Comparison of ENCODE assay signal across 19 mouse cellular contexts in the genomic region with DNA sequence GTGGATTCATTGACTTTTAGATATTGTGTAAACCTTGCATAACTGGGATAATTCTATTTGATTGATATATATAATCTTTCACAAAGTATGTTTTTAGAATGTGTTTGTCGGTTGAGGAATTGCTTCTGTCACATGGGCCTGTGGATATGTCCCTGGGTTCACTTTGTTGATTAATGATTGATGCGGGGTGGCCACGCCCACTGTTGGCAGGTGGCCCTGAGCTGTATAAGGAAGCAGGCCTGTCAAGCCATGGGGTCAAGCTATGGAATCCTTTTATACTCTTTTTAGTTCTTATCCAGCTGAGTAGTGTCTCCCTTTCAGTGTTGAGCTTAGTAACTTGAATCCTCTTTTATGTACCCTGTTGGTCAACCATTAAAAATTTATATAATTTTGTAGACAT.
DNase-seq lines count a peak whose midpoint lies in the region; ATAC-seq and TF ChIP-seq lines count a peak whose summit lies in the region.
"Had no signal": no experiment of that assay in that cellular context is flagged by ENCODE, and none has a peak within 500 bp of the region (broad histone marks: within the 10 kb centered on the region; RNA-seq: fewer than 3 reads in every experiment).

No protein-coding gene starts in this region.

- H3K36me3 ChIP-seq in kidney, adult 2 months (ENCODE audit: control insufficient read depth, insufficient read depth, low read length), result no peaks in the 10 kb centered on the region
- no peaks in the 10 kb centered on the region for H3K36me3 ChIP-seq in kidney, embryonic 15.5 days
- H3K36me3 ChIP-seq in stomach, embryonic 16.5 days (ENCODE audit: control insufficient read depth, insufficient read depth, low read length), result no peaks in the 10 kb centered on the region
- H3K36me3 ChIP-seq: heart, embryonic 15.5 days; limb, embryonic 10.5 days had no signal

- no peak overlapping the region for H3K9ac ChIP-seq in kidney, embryonic 15.5 days
- no peak overlapping the region for H3K9ac ChIP-seq in stomach, embryonic 16.5 days (ENCODE audit: low read length)
- H3K9ac ChIP-seq: heart, embryonic 15.5 days; liver, embryonic 14.5 days had no signal

- peak; percentile 14 for DNase-seq in adrenal gland, postnatal 10 days
- DNase-seq in adrenal gland, postnatal 25 days, result no peak
- DNase-seq in kidney, adult 2 months, result peak; percentile 38
- peak; percentile 28 for DNase-seq in kidney, postnatal 10 days
- DNase-seq in gastrocnemius, postnatal 4 days (ENCODE audit: low spot score in 2 of 2), result no peak
- no peak for DNase-seq in right cerebral cortex, postnatal 4 days
- DNase-seq: adrenal gland, adult 2 months; cerebellum, postnatal 10 days; heart, adult 2 months; lung, postnatal 10 days; midbrain, embryonic 14.5 days had no signal

- no peak for ATAC-seq in kidney, embryonic 15.5 days (replicated peaks; ENCODE audit: low FRiP score)
- 0 out of 2 replicates have a peak, but pooled peaks have one; percentile 29 for ATAC-seq in stomach, embryonic 16.5 days (ENCODE audit: insufficient read depth, low FRiP score)
- ATAC-seq: inflammation-experienced regulatory T-cells, adult 6 months had no signal

- no peaks in the 10 kb centered on the region for H3K27me3 ChIP-seq in kidney, adult 2 months (replicated peaks; ENCODE audit: control insufficient read depth, insufficient read depth, low read length)
- H3K27me3 ChIP-seq in kidney, embryonic 15.5 days, result no peaks in the 10 kb centered on the region
- H3K27me3 ChIP-seq in stomach, embryonic 16.5 days (ENCODE audit: control insufficient read depth, insufficient read depth, low read length), result no peaks in the 10 kb centered on the region
- H3K27me3 ChIP-seq: heart, embryonic 15.5 days had no signal

- WGBS in kidney, adult 2 months, result 72% methylated on average over 3 of the region's 3 CpGs
- 74% methylated on average over 3 of the region's 3 CpGs for WGBS in kidney, embryonic 15.5 days
- WGBS in stomach, embryonic 16.5 days, result 49% methylated on average over 3 of the region's 3 CpGs

- no peaks in the 10 kb centered on the region for H3K4me1 ChIP-seq in kidney, adult 2 months (ENCODE audit: control insufficient read depth, insufficient read depth, low read length)
- no peaks in the 10 kb centered on the region for H3K4me1 ChIP-seq in kidney, embryonic 15.5 days
- no peaks in the 10 kb centered on the region for H3K4me1 ChIP-seq in stomach, embryonic 16.5 days (ENCODE audit: control insufficient read depth, insufficient read depth, low read length)
- H3K4me1 ChIP-seq: heart, embryonic 15.5 days; limb, embryonic 10.5 days had no signal

- H3K9me3 ChIP-seq in kidney, embryonic 15.5 days (replicated peaks), result no peaks in the 10 kb centered on the region
- no peaks in the 10 kb centered on the region for H3K9me3 ChIP-seq in stomach, embryonic 16.5 days (replicated peaks; ENCODE audit: control insufficient read depth, low read length)
- H3K9me3 ChIP-seq: heart, embryonic 15.5 days; limb, embryonic 10.5 days had no signal

- no peak overlapping the region for H3K4me2 ChIP-seq in kidney, embryonic 15.5 days
- no peak overlapping the region for H3K4me2 ChIP-seq in stomach, embryonic 16.5 days (ENCODE audit: low read depth, low read length)
- H3K4me2 ChIP-seq: heart, embryonic 15.5 days had no signal

- no peak overlapping the region for H3K4me3 ChIP-seq in kidney, adult 2 months (ENCODE audit: insufficient read depth, low read depth, low read length)
- H3K4me3 ChIP-seq in kidney, embryonic 15.5 days (replicated peaks), result no peak overlapping the region
- no peak overlapping the region for H3K4me3 ChIP-seq in stomach, embryonic 16.5 days (replicated peaks; ENCODE audit: low read length)
- H3K4me3 ChIP-seq: heart, adult 2 months; heart, embryonic 15.5 days; left cerebral cortex, adult 2 months; limb, embryonic 10.5 days; myocyte had no signal

- no peak for TF ChIP-seq POLR2A in kidney, adult 2 months (IDR thresholded peaks at IDR 0.05; ENCODE audit: low read depth, low read length)

- no peak overlapping the region for H3K27ac ChIP-seq in kidney, adult 2 months (ENCODE audit: insufficient read depth, low read depth, low read length)
- H3K27ac ChIP-seq in kidney, embryonic 15.5 days, result no peak overlapping the region
- H3K27ac ChIP-seq in stomach, embryonic 16.5 days (ENCODE audit: low read length), result no peak overlapping the region
- H3K27ac ChIP-seq: heart, adult 2 months; heart, embryonic 15.5 days; left cerebral cortex, adult 2 months; limb, embryonic 10.5 days; liver, embryonic 14.5 days had no signal

- TF ChIP-seq CTCF in kidney, adult 2 months (conservative IDR thresholded peaks at IDR 0.05; ENCODE audit: insufficient read depth, insufficient read length, low read depth, low read length), result no peak

Comparison
In these comparisons a context has a peak if more than half of its experiments do, and no peak if none do; other contexts are left out.
1. DNase-seq: peak in adrenal gland, postnatal 10 days (single experiment), kidney, adult 2 months (single experiment) and kidney, postnatal 10 days (single experiment); none in adrenal gland, postnatal 25 days (single experiment), gastrocnemius, postnatal 4 days (0 of 2) and right cerebral cortex, postnatal 4 days (single experiment).